Mouse (Mus musculus): ENCODE measurements at regions not wholly inside any gene's neighbourhood (a gene's known extent, or its start where the extent isn't known, plus 50 kb on each side); places are given as distances from the start of the nearest gene placed in this dataset.

- TF ChIP-seq CTCF (conservative IDR thresholded peaks at IDR 0.05; ENCODE audit: low read length) (no peak), POU5F1 (IDR thresholded peaks at IDR 0.05; ENCODE audit: borderline replicate concordance, low read length) (no peak)
These were observed 327.9 kb downstream of the Matn1 start for GRCm38 (mm10) chr4:131272060-131272459.

All from E14TG2a.4 (cell line).